Mouse (Mus musculus): ENCODE measurements around the gene Dcaf4. TPM values are rescaled to one million over a fixed set of nuclear protein-coding genes. Genes with fewer than 3 reads are reported as not detected.

Gene Dcaf4
- polyA plus RNA-seq, 1 experiment: 51.2 TPM

DNA sequence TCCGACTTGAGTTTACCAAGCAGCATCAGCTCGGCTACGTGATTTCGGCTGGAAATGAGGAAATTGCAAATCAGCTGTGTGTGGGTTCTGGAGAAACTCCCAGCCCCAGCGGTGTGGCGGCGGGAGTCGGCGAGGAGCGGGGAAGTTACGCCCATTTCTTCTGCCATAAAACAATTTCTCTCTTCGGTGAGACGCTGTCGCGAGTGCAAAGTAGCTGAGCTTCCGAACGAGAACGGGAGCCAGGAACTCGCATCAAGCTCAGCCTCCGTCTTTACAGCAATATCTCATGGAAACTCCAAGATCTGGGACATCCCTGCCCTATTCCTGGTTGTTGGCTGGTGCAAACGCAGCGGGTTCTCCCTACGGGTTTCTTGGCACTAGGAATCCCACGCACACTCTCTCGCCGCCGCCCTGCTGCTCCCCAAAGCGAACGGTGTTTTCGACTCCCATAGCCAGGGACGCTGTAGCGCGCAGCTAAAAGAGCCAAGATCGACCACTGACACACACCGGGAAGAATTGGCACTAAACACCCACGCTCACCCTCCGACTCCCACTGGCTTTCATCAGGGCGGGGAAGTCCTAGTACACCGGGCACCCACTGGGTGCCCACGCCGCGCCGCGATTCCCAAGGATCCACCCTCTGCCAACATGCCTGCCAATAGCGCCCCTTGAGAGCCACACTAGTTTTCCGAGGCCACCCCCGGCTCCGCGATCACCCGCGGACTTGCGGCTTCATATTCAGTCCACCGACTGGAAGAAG, 34.2 kb upstream of the Dcaf4 start:
- TF ChIP-seq POLR2A (IDR thresholded peaks at IDR 0.05; ENCODE audit: borderline replicate concordance, extremely low read depth, insufficient read depth, insufficient read length, poor library complexity, severe bottlenecking) (no peak), CTCF (IDR thresholded peaks at IDR 0.05; ENCODE audit: borderline replicate concordance, extremely low read depth, insufficient read depth, insufficient read length) (no peak)
- peak; percentile 69 for DNase-seq (ENCODE audit: low read depth)

DNA sequence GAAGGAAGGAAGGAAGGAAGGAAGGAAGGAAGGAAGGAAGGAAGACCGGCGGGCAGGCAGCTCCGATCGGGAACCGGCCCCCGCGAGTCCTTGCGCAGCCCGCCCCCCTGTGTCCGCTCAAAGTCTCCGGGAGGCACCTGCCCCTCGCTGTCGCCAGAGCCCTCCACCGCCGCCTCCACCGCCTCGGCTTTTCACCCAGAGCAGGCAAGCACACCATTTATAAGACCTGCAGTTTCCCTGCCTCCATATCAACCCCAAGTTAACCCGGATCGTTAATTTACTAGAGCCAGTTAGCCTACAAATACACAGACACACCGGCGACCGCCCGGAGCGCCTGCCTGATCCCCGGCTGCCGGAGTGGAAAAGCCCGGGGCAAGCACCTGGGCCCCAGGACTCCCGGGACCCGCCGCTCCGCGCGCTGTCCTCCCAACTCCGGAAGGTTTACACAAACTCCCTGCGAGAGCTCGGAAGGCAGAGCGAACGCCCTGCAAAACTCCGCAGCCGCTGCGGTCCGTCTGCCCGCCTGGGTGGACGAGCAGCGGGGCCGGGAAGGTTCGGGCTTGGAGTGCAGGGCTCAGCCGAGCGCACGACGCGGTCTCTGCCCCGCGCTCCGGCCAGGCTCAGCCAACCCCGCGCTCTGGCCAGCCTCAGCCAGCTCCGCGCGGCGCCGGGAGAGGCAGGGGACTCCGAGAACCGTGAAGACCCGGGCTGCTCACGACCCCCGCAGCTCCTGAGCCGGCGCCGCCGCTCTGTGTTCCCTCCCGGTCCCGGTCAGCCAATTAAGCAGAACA, 33.4 kb upstream of the Dcaf4 start:
- peak; percentile 58 for DNase-seq (ENCODE audit: low read depth)
- TF ChIP-seq CTCF (IDR thresholded peaks at IDR 0.05; ENCODE audit: borderline replicate concordance, extremely low read depth, insufficient read depth, insufficient read length): no peak
- no peak for TF ChIP-seq POLR2A (IDR thresholded peaks at IDR 0.05; ENCODE audit: borderline replicate concordance, extremely low read depth, insufficient read depth, insufficient read length, poor library complexity, severe bottlenecking)

DNA sequence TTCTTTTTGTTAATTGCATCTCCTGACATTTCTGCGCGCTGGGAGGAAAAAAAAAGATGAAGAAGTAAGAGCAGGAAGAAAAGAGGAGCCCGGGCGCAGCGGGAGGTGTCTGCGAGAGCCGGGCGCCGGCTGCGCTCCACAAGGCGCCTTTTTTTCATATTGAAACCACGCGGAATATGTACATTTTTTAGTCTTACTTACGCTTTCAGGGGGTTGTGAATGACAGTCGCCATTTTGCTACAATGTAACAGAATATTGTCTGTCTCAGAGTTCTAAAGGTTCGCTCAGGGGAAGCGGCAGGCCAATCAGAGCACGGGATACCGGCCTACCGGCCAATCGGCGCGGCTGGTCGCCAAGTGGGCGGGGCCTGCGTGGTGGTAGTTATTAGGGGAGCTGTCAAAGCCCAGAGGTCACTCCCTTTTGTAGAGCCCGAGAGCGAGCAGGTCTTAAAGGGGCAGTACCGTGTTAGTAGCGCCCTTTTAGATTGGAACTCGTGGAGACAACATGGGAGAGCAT, 32.7 kb upstream of the Dcaf4 start, which contains the start of gene Dpf3:
Dpf3 (minus strand) TSS at position 241 of the 516 bp plus-strand sequence.
- DNase-seq (ENCODE audit: low read depth): peak; percentile 98
- TF ChIP-seq POLR2A (IDR thresholded peaks at IDR 0.05; ENCODE audit: borderline replicate concordance, extremely low read depth, insufficient read depth, insufficient read length, poor library complexity, severe bottlenecking) (no peak), CTCF (IDR thresholded peaks at IDR 0.05; ENCODE audit: borderline replicate concordance, extremely low read depth, insufficient read depth, insufficient read length) (no peak)

DNA sequence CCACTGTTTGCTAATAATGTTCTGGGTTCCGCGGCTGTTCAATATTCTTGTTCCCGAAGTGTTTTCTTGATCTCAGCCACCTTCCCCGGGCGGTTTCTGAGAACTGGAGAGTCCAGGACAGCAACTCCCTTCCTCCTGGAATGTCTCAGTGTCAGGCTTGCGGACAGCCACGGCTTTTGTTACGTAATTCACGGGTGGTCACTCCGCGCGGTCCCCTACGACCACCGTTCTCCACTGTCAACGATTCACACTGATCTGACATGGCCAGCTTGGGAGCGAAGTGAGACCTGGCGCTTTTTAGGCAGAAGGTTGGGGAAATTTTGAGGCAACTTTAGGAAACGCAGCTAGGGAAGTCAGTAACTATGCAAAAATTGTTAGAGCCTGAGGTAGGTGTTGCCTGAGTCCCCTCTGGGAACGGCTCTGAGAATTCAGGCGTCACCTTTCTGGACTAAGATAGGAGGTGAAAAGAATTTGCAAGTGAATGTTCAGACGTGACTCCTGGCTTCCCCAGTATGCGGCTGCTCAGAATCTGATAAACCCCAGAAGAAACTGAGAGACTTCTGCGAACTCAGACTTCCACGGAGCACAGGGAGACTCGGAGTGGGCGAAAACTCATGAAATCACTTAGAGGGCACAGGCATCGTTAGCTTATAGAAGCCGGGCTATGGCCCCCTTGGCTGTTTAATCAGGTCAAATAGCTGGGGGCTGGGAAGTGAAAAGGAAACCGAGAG, 31.9 kb upstream of the Dcaf4 start:
- TF ChIP-seq POLR2A (IDR thresholded peaks at IDR 0.05; ENCODE audit: borderline replicate concordance, extremely low read depth, insufficient read depth, insufficient read length, poor library complexity, severe bottlenecking) (no peak), CTCF (IDR thresholded peaks at IDR 0.05; ENCODE audit: borderline replicate concordance, extremely low read depth, insufficient read depth, insufficient read length) (no peak)
- peak; percentile 25 for DNase-seq (ENCODE audit: low read depth)

DNA sequence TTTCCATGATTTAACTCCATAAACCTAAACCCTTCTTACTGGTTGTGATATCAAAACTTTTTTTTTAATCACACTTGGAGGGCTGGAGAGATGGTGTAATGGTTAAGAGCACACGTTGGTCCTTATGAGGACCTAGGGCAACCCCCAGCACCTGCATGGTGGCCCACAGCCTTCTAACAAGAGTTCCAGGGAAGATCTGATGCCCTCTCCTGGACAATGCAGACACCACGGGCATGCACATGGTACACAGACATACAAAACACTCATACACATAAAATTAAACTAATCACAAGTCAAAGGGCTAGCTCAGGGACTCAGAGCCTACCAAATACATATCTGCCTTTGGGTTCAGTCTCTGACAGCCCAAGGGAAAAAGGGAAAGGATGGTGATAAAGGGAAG, 30.5 kb upstream of the Dcaf4 start:
- TF ChIP-seq CTCF (IDR thresholded peaks at IDR 0.05; ENCODE audit: borderline replicate concordance, extremely low read depth, insufficient read depth, insufficient read length) (no peak), POLR2A (IDR thresholded peaks at IDR 0.05; ENCODE audit: borderline replicate concordance, extremely low read depth, insufficient read depth, insufficient read length, poor library complexity, severe bottlenecking) (no peak)
- DNase-seq (ENCODE audit: low read depth): no peak

DNA sequence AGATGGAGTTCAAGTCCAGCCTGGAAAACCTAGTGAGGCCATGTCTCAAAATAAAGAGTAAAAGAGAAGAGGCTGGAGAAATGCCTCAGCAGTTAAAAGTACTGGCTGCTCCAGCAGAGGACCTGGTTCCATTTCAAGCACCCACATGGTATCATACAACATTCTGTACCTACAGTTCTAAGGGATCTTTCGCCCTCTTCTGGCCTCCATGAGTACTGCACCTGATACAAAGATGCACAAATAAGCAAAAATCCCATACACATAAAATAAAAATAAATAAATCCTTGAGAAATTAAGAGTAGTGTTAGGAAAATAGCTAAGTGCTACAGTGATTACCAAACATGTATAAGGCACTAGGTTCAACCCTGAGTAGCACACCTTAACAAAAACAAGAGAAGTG, 28.7 kb upstream of the Dcaf4 start:
- TF ChIP-seq POLR2A (IDR thresholded peaks at IDR 0.05; ENCODE audit: borderline replicate concordance, extremely low read depth, insufficient read depth, insufficient read length, poor library complexity, severe bottlenecking) (no peak), CTCF (IDR thresholded peaks at IDR 0.05; ENCODE audit: borderline replicate concordance, extremely low read depth, insufficient read depth, insufficient read length) (peak; percentile 25; the same call in 1 of the 2 replicates)
- DNase-seq (ENCODE audit: low read depth): no peak

DNA sequence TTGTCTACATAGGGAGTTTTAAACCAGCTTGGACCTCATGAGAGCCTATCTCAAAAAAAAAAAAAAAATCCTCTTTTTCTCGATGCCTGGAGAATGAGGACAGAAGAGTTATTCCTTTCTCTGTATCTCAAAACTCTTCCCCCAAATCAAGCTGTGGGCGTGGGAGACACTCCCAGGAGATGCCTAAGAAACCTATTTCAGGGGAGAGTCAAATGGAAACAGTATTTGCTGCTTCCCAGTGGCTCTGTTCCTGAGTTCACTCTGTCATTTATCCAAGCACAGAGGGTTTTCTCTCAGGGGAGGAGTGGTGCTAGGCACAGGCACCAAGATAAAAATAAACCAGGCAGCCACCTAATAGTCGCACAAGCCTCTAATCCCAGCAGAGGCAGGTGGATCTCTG, 27.5 kb upstream of the Dcaf4 start:
- no peak for TF ChIP-seq CTCF (IDR thresholded peaks at IDR 0.05; ENCODE audit: borderline replicate concordance, extremely low read depth, insufficient read depth, insufficient read length)
- TF ChIP-seq POLR2A (IDR thresholded peaks at IDR 0.05; ENCODE audit: borderline replicate concordance, extremely low read depth, insufficient read depth, insufficient read length, poor library complexity, severe bottlenecking): no peak
- no peak for DNase-seq (ENCODE audit: low read depth)

DNA sequence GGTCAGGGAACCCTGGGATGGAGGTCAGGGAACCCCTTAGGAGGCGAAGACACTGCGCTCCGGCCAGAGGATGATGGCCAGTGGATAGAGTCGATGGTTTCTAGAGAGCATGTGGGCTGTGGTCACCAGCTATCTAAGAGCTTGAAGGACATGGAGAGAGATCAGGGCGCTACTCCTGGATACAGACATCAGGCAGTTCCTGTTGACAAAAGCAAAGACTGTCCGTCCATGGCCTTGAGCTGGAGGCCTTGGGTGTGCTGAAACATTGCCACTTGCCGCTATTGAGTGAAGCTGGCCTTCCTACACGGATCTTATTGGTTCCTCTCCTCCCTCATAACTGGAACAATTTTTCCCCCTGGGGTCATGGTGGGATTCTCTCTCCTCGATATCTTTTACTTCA, 26.1 kb upstream of the Dcaf4 start:
- TF ChIP-seq CTCF (IDR thresholded peaks at IDR 0.05; ENCODE audit: borderline replicate concordance, extremely low read depth, insufficient read depth, insufficient read length): no peak
- TF ChIP-seq POLR2A (IDR thresholded peaks at IDR 0.05; ENCODE audit: borderline replicate concordance, extremely low read depth, insufficient read depth, insufficient read length, poor library complexity, severe bottlenecking): no peak
- no peak for DNase-seq (ENCODE audit: low read depth)

DNA sequence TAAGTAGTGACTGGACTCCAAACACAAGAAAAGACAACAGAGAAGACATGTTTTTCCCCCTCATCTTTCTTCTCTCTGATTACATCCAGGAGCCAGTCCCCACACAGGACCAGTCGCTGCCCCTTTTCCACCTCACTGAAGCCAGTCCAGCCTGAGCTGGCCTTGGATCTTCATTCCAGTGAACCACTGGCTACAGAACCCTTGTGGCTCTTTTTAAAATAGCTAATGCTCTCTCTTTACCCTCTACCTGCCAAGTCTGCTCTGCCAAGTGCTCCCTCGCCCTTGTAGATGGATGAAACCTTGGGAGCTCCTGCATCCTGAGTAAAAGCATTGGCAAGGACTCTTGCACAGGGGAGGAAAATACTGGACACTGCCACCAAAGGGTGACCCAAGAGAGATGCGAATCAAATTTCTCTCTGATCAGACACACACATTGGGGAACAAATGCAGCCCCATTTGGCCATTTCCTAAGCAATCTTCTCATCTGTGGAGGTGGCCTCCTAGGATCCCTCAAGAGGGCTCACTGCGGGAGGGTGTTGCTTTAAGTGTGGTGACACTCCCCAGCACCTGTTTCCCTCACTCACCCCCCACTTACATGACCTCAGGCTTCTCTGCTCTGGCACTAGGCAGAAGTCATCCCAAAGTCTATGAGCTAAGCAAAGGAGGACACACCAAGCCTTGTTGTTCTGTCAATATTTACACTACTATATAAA, 24.9 kb upstream of the Dcaf4 start:
- no peak for TF ChIP-seq CTCF (IDR thresholded peaks at IDR 0.05; ENCODE audit: borderline replicate concordance, extremely low read depth, insufficient read depth, insufficient read length)
- TF ChIP-seq POLR2A (IDR thresholded peaks at IDR 0.05; ENCODE audit: borderline replicate concordance, extremely low read depth, insufficient read depth, insufficient read length, poor library complexity, severe bottlenecking): no peak
- no peak for DNase-seq (ENCODE audit: low read depth)

DNA sequence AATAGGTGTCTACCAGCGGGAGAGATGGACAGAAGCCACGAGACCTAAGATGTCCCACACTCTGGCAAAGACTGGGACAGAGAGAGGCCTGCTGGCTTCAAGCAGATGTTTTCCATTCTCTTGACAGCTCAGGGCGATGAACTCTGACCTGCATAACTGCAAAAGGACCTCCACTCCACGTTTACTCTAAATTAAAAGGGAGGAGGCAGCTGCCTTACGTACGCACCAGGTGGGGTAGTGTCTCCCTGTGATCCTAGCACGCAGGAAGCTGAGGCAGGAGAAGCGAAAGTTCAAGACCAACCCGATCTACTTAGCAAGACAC, 24.3 kb upstream of the Dcaf4 start:
- no peak for TF ChIP-seq CTCF (IDR thresholded peaks at IDR 0.05; ENCODE audit: borderline replicate concordance, extremely low read depth, insufficient read depth, insufficient read length)
- TF ChIP-seq POLR2A (IDR thresholded peaks at IDR 0.05; ENCODE audit: borderline replicate concordance, extremely low read depth, insufficient read depth, insufficient read length, poor library complexity, severe bottlenecking): no peak
- no peak for DNase-seq (ENCODE audit: low read depth)

Measured in brain, embryonic 14.5 days (tissue).